Mouse (Mus musculus) bone marrow macrophage, adult 2 months (primary cell): ENCODE results near the gene Alpl.

Experiments used
- CTCF ChIP-seq: IDR thresholded peaks from 2 replicates; pipeline ENCODE4 v1.5.1; 2012; ENCODE audit warnings: low read depth, mild to moderate bottlenecking, low read length, moderate library complexity
- POLR2A ChIP-seq: IDR thresholded peaks from 2 replicates; pipeline ENCODE4 v1.6.1; 2012; ENCODE audit warnings: mild to moderate bottlenecking, low read depth, low read length, borderline replicate concordance

GRCm38 (mm10) chr4:137768831-137769230 is 27.4 kb downstream of the Alpl start:
- TF ChIP-seq CTCF = no peak
- no peak for TF ChIP-seq POLR2A
